Mouse (Mus musculus) lung, postnatal 0 days (tissue): ENCODE measurements around the gene Ptgfrn.

ENCODE experiments used
- CTCF ChIP-seq: IDR thresholded peaks from 2 replicates; pipeline ENCODE4 v1.5.1; 2016; ENCODE audit warnings: antibody characterized with exemption, mild to moderate bottlenecking
- EP300 ChIP-seq: IDR thresholded peaks from 2 replicates; pipeline ENCODE4 v1.6.1; 2016; ENCODE audit warnings: antibody characterized with exemption, mild to moderate bottlenecking, control low read depth

GRCm38 (mm10) chr3:101029339-101029738 lies 80.7 kb downstream of the Ptgfrn start, which contains the start of gene Cd101:
- TF ChIP-seq CTCF (no peak), EP300 (no peak)
